Mouse (Mus musculus) large intestine, adult 2 months (tissue): ENCODE measurements at regions not wholly inside any gene's neighbourhood (a gene's known extent, or its start where the extent isn't known, plus 50 kb on each side); places are given as distances from the start of the nearest gene placed in this dataset.

Source experiments
- DNase-seq: peaks from one replicate; pipeline ENCODE4 v3.0.0-alpha.2; 2012; ENCODE audit warnings: low read depth, low spot score
- WGBS: fragments of 180-500 bp; shearing (Covaris S2); methylation state at CpG from one replicate; pipeline ENCODE4 v1.1.7; 2018; 5-methylcytosine and 5-hydroxymethylcytosine counted together

DNA sequence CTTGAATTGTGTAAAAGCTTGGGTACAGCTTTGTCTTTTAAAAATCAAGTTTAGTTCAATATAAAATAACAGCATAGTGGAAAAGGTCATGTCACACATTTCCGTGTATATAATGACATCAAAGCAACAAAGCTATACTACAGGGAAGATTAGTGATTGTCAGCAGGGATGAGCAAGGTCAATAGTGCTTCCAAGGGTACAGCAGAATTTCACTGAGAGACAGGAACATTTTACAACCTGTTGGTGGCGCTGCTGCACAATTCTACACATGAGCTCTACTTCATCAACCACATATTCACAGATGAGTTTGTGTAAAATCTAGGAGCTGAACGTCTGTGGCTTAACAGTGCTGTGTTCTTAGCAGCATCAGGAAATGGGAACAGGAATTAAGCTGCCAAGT is 74.3 kb upstream of the A2m start:
- 5% methylated on average over 3 of the region's 3 CpGs for WGBS
- DNase-seq, result no peak

DNA sequence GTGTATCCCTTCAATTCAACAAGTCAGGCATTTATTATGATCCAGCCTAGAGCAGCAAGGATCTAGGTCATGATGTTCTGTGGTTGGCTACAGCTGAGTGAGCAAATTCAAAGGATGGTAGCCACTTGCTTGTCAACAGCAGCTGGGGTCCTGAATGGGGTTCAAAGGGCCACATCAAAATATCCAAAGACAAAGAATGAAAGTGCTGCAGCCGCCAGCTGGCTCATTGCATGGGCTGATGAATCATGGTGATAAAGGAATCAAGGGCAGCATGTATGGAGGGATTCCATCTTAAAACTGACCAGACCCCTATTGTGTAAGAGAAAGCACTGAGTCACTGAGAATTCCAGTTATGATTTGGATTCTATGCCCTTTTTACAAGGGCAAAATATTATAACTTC is 74.8 kb upstream of the A2m start:
- WGBS, result 49% methylated on average over 1 of the region's 1 CpGs

DNA sequence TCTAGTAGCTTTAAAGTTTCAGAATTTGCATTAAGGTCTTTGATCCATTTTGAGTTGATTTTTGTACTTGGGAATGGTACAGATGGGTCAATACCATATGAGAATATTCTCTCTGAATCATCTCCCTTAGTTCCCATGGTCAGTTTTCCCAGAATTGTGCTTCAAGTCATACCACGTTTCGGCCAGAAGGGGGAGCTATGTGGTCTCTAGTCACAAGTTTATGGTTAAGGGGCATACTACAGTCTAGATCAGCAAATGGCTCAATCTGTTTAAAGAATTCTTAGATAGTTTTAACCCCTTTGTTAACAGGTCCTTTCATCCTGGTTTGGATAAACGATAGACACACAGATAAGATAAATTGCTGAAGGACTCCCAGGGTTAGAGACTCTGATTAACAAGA is 78.7 kb upstream of the A2m start:
- no peak for DNase-seq
- WGBS, result 7% methylated on average over 3 of the region's 3 CpGs

More for the DNA sequence above, 74.8 kb upstream of the A2m start:
- DNase-seq, result no peak

DNA sequence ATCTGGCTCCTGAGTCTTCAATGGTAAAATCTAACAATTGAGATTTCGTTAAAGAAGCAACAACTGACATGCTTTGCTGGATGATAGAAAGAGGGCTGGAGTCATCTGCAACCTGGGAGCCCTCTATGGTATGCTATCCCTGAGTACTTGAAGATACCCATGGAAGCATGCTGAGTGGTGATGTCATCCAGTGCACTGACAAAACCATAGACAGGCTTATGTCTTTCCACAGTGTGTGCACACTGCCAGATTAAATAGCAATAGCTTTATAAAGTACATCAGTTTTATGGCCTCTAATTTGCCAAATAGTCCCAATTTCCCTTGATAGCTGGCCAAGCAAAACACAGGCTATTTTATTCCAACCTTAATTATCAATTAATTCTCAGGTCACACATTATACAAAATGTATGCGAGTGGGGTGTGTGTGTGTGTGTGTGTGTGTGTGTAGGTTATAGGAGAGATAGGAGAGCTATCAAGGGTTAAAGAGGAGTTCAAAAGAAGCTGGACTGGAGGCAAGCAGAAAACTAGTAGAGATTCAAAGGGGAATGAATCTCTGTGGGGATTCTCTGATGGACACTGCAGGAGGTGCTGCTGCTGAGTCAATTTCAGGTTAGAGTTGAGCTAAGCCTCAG is 80.1 kb upstream of the Iqsec3 start:
- 71% methylated on average over 2 of the region's 2 CpGs for WGBS
- no peak for DNase-seq

DNA sequence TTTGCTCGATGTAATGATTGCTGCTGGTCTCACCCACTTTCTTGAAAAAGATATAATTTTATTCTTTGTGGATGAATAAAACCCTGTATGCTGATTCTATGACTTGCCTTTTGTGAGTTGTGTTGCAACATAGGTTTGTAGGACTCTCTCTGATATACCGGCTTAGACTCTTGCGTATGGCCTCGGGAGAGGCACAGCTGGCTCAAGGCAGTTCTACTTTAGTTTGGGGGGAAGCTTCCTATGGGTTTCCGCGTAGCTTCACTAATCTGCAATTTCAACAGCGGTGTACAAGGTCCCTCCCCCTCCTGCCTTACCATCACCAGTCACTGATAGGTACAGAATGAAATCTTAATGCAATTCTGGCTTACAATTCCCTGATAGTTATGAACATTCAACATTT is 60.0 kb upstream of the Iqsec3 start:
- no peak for DNase-seq
- 72% methylated on average over 7 of the region's 7 CpGs for WGBS

DNA sequence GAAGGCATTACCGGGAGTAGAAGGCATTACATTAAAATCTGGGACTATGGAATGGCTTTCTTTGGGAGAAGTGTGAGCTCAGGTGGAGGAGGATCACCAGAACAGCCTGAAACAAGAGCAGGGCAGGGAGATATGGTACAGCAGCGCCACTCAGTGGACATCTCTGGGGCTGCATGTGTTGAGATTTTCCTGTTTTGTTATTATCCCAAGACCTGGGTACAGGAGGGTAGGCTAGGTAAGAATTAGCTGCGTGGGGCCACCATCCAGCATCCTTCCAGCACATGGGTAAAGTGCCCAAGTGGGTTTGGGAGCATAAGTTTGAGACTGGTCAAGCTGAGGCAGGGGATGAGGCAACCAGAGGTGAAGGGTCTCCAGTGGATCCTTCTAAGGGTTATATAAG is 59.4 kb upstream of the Iqsec3 start:
- 6% methylated on average over 3 of the region's 3 CpGs for WGBS
- peak; percentile 1 for DNase-seq

DNA sequence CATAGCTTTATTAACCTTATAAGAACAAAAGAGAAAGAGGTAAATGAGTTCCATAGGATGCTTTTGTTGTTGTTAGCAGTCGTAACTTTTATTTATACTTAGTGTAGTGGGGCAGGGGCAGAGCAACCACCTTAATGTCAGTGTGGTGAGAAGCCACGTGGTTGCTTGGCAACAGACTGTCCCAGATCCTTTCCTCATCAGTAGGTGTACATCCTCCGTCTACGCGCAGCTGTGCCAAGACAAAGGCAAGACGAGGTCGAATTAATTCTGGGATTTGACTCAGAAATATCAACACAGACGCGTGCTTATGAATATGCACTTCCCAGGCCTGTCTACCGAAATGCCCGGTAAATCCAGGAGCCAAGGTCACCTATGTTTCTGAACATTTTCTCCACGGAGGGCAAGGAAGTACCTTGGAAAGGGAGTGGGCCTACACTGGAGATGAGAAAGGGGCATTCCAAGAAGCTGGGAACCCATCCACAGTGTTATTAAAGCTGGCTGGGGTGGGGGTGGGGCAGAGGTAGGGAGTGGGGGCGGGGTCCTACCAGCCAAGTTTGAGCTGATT is 58.4 kb upstream of the Iqsec3 start:
- DNase-seq, result no peak
- 65% methylated on average over 13 of the region's 13 CpGs for WGBS

DNA sequence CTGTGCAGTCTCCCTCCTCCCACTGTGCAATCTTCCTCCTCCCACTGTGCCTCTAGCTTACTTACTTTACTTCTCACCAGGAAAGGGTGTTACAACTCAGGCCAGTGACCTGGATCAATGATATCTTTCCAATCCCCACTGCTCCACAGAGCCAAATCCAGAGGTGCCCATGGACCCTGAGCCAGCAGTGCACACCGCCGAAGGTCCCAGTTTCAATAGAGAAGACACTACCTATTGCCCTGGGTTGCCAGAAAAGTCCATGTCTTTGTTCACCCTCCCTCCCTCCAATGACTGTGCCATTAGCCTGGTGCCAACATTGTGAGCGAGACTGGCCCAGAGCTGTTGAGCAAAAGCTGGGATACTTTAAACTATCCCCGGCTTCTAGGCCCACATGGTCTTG is 53.8 kb upstream of the Iqsec3 start:
- 91% methylated on average over 4 of the region's 4 CpGs for WGBS
- no peak for DNase-seq

DNA sequence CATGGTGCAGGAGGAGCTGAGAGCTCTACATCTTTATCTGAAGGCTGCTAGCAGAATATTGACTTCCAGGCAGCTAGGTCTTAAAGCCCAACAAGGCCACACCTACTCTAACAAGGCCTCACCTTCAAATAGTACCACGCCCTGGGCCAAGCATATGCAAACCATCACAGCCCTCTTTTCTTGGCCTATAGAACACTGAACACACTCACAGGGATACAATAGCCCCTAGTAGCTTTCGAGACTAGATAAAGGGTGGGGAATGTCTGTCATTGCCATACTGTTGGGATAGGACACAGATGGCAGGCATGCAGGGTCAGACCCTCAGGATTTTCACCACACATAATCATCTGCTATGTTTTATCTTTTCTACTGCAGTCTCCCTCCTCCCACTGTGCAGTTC is 52.6 kb upstream of the Iqsec3 start:
- DNase-seq, result no peak
- WGBS, result 54% methylated on average over 2 of the region's 2 CpGs

DNA sequence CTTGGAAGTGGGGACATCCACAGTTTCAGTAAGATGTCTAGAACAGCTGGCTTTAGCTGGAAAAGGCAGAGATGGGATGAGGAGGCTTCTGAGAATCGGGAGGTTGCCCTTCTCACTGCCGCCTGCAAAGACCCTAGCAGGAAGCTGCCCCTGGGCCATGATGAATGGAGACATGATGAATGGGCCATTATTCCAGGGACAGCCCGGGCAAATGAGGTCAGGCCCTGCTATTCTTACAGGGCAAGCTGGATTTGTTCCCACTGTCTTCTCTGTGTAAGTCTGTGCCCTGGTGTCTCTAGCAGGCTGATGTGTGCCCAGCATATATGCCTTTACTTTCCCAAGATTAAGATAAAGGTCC is 51.1 kb upstream of the Iqsec3 start:
- WGBS, result 60% methylated on average over 3 of the region's 3 CpGs
- no peak for DNase-seq

DNA sequence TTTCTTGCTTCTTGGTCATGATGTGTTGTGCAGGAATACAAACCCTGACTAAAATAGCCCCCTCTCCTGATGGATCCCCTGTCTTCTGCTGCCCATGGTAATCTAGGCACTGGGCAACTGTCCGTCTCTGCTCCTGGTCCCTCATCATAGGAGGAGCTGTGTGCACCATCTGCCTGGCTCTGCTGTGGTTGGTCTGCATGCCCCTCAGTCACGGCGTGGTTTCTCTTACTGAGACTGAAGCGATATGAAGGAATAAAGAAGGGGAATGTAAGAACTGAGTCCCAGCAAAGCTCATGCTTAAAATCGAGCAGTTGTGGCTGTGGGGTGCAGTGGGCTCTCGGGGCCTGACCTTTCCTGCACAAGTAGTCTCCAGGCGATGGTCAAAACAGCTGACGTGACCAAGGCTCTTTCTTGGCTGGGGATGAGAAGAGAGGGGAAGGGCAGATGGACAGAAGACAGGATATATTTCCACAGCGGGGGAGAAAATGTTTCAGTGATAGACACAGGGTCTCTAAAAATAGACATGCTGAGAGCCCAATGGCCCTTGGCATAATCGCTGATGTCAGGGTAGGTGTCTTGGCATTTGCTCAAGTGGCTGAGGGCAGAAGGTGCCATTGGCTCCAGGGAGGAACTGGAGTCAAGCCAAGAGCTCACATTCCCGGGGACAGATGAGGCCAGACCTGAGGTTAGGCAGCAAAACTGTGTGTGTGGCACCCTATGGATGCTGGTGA is 50.6 kb upstream of the Iqsec3 start:
- DNase-seq, result no peak
- 70% methylated on average over 11 of the region's 11 CpGs for WGBS
